Mouse (Mus musculus): Measurements from ENCODE around the gene Arhgef39.

DNA sequence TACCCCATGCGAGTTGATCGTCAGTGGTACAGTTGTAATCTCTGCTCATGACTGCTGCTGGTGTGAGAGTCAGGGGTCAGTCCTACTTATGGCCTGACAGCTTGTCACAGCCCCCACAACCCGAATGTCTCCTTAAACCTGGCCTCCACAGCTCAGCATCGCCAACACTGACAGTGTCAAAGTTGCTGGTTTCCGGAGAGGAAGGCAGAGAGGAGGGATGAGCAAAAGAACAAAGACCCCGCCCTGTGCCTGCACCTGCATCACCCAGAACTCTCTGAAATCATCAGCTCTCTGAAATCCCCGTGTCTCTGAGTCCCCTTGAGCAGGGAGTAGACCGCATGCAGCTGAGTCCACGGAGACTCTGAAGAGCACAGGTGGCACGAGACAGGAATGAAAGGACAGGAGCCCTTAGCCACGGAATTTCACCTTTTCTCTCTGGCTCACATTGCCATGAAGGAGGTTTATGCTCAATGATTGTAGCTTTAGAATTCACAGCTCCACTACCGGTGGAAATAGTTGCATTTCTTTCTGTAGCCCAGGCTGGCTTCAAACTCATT, 15.9 kb downstream of the Arhgef39 start, which contains the start of gene Sit1:
- TF ChIP-seq CTCF (IDR thresholded peaks at IDR 0.05; ENCODE audit: low read depth) (no peak), EP300 (IDR thresholded peaks at IDR 0.05; ENCODE audit: low read depth) (no peak)

All from liver, embryonic 14.5 days (tissue).